Mouse (Mus musculus) right cerebral cortex, adult 2 months (tissue): ENCODE results near the gene Bicra.

ENCODE experiments used
- DNase-seq, 2 experiments: peaks; one replicate each; pipeline ENCODE4 v3.0.0; 2021 to 2022; ENCODE audit warnings: low spot score in 2 of 2

Gene Bicra

DNA sequence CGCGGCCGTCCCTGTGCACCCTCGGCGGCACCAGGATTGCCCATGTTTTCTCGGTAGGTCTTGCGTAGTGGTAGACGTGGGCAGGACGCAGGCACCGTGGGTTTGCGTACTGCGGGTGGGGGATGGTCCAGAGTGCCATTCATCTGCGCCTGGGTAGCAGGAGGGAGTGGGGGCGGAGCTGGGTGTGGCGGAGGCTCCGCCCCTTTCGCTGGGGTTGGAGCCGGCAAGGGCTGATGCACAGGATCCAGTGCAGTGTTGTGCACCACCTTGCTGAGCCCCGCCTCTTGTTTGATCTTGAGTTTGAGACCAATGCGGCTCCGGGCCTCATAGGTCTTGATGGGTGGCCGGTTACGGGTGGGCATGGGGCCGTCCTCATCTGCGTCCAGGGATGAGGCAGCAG is 75.5 kb downstream of the Bicra start:
- DNase-seq, result no peak

DNA sequence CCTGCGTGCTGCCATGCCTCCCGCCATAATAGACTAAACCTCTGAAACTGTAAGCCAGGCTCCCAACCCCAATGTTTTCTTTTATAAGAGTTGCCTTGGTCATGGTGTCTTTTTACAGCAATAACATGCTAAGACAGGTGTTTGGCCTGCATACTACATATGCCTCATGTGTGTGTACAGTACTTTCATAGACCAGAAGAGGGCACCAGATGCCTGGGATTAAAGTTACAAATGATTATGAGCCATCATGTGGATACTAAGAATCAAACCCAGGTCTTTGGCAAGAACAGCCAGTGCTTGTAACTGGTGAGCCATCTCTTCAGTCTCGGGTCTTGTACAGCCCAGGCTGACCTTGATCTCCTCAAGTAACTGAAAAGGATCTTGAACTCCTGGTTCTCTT is 78.0 kb downstream of the Bicra start:
- no peak for DNase-seq

DNA sequence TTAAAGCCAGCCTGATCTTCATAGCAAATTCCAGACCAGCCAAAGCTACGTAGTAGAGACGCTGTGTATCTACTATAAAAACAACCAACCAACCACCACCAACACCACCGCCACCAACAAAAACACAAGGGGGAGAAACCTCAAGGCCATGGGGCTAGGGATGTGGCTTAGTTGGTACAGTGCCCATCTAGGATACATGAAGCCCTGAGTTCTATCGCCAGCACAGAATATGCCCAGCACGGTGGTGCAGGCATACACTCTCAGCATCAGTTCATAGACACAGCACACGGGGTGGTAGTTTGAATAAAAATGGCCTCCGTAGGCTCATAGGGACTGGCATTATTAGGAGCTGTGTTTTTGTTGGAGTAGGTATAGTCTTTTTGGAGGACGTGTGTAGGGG is 79.4 kb downstream of the Bicra start:
- DNase-seq, result no peak

DNA sequence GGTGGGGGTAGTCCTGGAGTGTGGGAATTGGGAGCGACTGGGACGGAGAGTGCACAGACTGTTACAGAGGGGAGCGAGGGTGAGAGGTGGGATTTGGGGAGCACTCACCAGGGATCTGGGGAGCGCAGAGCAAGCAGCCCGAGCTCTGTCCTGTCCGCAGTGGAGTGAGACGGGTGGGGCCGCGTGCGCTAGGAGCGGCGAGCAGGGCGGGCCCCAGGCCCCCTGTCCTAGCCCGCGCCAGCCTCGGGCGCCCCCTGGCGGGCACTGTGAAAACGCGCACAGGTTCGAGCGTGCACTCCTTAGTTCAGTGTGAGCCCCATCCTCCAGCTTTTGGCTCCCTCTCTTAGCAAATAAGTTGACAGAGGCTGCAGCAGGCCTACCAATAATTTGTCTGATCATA is 80.4 kb downstream of the Bicra start, which contains the start of gene Ehd2:
TSS of gene Ehd2 (minus strand) at position 256 of the 400 bp plus-strand sequence.
- peak in 1 of 2 experiments; percentile 46 for DNase-seq

DNA sequence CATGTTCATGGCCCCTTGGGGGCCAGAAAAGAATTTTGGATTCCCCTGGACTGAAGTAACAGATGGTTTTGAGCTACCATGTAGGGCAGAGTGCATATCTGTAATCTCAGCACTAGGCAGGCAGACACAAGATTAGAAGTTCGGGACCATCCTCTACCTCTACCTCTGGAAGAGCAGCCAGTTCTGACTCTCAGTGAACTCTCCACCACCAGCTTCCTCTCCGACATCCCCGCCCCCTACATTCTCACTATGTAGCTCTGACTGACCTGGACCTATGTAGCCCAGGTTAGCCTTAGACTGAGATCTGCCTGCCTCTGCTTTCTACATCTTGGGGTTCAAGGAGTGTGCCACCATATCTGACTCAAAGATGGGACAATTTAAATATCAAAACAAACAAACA is 81.2 kb downstream of the Bicra start:
- DNase-seq, result no peak

DNA sequence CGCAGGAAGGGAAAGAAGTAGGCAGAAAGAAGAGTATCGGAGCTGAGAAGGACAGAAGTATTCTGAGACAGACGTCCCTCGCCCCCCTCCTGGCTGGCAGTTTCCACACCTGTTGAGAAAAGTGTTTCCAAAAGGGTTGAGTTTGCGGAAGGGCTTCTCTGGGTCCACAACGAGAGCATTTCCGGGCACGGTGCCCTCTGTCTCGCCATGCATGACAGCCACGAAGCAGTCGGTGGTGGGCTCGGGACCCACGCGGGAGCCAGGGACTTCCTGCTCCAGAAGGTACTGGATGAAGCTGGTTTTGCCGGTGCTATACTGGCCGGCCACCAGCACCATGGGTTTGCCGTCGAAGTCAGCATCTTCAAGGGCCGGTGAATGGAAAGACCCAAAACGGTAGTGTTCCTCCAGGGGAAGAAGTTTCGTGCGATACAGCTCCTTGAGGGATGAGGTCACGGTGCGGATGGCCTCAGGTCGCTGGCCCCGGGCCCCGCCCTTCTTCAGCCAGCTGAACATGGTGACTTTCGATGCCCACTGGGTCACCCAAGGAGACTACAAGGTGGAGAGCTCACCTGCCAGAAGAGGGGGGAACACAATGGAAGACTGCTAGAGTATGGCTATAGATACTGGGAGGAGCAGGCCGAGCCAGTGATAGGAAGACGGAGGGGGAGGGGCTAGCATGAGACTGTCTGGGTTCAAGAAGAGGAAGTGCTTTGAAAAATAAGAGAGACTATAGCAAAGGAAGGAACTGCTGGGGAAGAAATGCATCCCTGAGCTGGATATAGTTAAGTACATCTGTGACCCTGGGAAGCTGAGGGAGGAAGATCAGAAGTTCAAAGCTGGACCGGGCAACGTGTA is 83.7 kb downstream of the Bicra start:
- no peak for DNase-seq

DNA sequence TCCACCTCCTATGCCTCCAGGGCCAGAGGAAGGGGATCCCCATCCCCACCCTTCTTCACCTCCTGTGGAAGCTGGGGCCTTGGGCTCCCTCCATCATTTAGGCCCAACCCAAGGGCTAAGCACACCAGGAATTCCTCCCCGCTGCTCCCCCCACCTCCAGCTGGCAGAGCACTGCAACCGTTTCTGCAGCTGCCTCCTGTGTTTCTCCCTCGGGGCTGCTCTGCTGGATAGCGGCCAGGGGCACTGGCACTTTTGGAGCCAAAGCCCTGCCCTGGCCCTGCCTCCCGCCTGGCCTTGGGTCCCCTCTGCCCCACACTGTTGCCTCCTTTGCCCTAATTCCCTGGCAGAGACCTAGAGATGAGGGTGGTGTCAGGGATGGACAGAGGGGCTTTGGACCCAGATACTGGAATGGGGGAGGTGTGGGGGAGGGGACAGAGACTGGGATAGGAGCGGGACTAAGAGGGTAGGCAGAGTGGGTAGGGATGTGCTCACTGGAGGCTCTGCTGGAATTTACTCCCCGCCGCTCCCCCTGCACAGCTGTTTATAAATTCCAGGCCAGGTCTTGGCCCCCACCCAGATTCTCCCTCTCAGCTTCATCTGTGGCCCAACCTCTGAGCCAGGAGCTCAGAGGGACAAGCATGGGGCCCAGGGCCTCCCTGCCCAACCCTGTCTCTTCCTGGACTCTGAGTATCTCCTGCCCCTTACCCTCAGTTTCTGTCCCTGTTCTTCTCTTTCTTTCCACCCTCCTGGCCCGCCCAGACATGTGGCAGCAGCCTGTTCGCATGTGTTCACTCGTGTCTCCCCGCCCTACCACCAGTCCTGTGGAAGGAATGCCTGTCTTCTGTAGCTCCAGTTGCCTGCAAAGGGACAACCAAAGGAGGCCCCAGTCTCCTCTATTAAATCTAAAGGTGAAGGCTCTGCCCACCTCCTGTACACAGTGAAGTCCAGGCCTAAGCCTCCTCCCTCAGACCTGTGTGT is 85.1 kb downstream of the Bicra start:
- DNase-seq, result peak; percentile 24 to 36

DNA sequence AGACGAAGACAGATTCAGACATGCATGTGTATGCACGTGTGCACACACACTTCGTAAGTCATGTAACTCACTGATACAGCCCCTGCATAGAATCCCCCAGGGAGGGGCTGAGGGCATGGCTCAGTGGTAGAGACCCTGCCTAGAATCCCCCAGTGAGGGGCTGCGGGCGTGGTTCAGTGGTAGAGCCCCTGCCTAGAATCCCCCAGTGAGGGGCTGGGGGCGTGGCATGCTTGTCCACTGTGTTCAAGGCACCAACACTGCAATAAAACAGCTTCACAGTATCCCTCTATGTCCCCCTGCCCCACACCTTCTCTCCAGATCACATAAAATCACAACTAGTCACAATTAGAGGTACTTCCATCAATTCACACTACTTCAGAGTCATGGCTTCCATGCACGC is 85.9 kb downstream of the Bicra start:
- DNase-seq, result no peak

DNA sequence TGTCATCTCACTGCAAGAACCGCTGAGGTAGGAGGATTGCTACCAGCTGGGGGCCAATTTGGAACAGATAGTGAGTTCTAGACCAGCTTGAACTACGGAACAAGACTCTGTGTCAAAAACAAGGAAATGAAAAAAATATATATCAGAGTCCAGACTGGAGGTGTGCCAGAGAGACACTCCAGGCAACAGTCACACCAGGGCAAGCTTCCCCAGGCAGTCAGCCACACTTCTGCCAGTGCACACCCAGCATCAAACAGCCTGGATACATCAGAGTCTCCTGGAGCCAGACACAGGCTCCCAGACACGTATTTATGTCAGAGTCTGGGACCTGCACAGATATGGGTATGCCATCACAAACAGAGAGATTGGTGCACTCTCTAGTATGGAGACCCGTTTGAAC is 86.5 kb downstream of the Bicra start:
- DNase-seq, result no peak

DNA sequence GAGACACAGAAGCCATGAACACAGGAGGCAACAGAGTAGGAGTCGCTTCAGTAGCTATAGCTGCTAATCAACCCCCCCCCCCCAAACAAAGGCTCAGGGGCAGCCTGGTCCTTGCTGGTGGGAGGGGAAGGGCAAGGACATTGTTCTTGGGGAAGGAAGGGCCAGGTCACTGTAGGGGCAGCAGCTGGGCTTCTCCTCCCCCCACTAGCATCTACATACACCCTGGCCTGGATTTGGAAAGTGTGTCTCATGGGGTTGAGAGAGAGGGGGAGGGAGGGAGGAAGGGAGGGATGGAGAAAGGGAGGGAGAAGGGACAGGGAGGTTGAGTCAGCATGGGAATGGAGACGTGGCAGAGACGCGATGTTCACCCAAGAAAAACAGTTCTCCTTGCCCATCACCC is 87.0 kb downstream of the Bicra start:
- DNase-seq, result no peak

DNA sequence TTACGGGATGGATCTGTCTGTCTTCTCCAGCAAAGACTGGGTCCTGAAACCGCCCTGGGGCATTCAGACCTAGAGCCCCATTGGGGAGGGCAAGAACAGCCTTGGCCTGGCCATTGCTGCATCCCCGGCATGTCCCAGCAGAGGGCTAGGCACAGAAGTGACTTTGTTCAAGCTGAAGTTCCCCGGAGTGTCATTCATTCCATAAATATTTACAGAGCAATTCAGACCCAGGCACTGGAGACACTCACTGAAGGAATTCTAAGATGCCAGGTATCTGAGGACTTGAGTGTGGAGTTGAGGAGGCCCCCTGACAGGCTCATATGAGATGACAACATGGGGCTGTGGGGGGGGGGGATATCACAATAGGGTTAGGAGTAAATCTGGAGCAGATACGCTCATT is 91.6 kb downstream of the Bicra start:
- DNase-seq, result no peak

DNA sequence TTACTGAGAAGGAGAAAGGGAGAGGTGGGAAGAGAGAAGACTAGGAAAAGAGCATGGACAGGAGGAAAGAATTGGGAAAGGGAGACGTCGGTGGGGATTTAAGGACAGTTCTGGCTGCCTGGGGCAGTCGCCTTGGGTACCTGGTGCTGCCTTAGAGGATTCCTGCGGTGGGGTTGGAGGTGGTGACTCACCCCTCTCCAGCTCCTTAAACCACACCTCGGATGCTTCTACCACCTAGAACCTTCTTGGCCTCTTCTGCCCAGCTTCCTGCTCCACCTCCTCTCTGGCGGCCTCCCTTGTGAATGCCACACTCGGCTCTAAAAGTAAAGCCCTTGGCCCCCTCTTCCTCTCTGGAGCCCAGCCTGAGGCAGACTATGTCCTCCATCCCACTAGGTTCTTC is 92.2 kb downstream of the Bicra start:
- no peak for DNase-seq

DNA sequence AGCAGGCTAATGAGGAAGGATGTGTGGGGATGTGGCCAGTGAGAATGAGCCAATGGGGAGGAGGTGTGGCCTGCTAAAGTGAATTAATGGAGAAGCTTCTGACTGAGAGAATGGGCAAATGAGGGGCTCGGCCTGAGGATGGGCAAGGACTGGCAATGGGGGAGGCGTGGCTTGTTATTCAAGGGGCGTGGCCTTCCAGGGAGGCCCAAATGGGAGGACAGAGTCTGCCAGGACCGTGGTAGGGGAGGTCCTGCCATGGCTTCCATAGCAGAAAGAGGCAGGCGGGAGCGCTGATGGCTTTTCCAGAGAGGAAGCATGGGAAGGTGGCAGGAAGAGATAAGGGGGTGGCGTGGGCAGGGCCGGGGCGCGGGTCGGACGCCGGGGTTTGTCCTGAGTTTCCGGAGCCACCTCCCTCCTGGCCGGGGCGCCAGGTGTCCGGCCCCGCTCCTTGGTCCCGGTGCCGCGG is 92.7 kb downstream of the Bicra start:
- no peak for DNase-seq

DNA sequence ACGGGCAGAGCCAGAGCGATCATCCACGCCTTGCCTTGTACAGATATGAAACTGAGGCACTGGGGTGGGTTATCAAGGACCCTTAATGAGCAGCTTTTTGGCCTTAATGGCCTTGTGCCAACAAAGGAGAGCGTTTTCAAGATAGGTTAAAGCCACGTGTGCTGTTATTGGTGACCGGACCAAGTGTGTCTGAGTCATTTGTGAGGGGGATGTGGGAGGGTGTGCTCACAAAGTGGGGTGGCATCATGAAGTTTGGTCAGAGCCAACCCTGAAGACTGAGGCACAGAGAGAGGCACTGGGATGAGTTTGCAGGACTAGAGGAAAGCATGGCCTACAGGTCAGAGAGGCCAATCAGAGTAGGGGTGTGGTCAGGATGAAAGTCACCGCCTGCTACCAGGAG is 93.3 kb downstream of the Bicra start:
- DNase-seq, result no peak

DNA sequence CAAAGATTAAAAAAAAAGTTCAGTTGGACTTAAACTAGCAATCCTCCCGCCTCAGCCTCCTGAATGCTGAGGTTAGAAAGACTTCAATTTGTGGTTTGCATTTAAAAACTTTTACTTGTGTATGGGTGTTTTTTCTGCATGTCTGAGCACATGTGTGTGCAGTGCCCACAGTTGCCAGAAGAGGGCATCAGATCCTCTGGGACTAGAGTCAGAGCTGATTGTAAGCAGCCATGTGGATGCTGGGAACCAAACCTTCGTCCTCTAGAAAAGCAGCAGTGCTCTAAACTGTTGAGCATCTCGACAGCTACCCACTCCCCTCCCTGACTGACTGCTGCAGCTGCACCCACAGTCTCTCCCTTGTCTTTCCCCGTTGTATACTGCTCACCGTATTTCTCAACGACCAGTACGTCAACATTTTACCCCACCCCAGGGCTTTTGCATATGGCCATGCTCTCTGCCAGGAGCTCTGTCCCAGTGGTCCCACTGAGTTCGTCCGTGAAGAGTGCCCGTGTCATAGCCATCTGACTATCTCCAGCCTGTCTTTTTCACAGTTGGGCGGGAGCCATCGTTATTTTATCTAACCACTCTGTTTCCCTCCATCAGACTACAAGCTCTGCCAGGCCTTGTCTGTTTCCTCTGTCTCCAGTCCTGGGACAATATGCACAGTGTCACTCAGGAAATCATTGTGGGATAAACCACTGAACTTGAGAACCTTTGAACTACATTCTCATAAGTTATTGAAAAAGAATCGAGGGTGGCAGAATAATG is 94.2 kb downstream of the Bicra start:
- DNase-seq, result no peak

DNA sequence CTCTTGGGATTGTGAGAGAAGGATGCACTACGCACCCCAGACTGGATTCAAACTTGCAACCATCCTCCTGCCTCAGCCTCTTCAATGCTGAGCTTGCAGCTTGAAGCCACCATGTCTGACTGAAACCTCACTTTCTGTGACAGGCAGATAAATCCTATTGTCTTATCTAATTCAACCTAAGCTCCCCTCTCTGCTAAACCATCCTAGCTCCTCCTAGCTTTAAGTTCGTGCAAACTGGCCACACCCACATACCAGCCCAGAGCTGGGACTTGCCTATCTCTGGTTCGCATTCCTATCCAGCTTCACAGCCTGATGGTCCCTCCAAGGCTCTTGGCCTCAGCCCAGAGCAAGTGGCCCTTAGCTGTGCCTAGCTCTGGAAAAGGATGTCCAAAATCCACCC is 95.3 kb downstream of the Bicra start:
- no peak for DNase-seq

DNA sequence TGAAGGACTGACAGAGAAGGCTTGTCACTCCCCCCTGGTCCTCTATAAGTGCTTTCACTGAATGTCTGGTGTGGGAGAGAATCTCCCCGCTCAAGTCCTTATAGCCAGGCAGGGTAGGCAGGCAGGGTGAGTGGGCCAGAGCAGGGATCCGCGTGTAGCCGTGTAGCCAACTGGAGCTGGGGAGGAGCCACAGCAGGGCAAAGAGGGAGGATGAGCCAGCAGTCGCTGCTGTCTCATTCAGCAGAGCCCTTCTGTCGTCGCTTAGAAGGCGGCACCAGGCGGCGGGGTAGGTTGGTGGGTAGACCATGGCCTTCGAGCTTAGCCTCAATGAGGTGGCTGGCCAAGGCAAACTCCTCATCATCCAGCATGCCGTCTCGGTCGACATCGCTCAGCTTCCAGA is 97.7 kb downstream of the Bicra start:
- no peak for DNase-seq

DNA sequence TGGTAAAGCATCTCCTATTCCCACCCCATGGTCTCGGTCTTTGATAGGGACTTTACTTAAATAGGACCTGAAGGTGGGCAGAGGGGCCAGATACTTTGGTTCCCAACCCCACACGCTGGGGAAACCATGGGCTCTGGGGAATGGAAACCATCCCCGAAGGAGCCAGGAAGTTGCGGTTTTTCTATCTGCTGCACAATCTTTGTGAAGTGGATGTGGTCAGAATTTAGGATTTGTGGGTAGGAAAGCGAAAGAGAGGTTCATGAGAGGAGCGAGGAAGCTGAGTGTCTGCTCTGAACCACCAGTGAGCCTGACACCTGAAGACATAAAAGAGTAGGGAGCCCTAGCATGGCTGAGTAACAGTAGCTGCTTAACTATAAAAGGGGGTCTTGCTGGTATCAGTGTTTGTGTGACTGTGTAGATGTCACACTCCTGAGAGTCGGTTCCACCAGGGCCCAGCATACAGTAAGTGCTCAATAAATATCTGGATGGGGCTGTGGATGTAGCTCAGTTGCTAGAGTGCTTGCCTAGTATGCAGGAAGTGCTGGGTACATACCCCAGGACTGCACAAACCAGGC is 98.4 kb downstream of the Bicra start:
- no peak for DNase-seq

DNA sequence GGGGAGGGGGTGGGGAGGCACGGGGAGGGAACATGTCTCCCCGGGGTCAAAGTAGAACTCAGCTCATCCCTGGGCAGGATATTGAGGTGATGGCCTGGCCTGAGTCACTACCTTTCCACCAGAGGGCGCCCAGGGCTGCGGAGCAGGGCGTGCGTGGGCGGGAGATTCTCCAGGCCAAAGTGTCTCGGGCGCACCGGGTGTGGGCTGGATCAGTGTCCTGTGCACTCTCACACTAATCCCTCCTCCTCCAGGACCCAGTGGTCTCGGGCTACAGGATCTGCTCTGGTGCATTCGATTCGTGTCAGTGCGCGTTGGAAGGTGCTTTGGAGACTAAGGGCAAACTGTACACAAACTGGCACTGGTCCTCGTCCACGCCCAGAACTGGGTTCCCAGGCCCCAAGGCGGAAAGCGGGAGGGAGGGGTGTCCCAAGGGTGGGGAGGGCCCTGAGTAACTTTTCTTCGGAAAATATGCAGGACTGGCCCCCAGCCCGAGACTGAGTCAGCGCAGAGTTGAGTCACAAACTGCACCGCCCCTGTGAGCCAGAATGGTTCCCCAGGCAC is 99.3 kb downstream of the Bicra start:
- DNase-seq, result peak; percentile 64 to 66

DNA sequence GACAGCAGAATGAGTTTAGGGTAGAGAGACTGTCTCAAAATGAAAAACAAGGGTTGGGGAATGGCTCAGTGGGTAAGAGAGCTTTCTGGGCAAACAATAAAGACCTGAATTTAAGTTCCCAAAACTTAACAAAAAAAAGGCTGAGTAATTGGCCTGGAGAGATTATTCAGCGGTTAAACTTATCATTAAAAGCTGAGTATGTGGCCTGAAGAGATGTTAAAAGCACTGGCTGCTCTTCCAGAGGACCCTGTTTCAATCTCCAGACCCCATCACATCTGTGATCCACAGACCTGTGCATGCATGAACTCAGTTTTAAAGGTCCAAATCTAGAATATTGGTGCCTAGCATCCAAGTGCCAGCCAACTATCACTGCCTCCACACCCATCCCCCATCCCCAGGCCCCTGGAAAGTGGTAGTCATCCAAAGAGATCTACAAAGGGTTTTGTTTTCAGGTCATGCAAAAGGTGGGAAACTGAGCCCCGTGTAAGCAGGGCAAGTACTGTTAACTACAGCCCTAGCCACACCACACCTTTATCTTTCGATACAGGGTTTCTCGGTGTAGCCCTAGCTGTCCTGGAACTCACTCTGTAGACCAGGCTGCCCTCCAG is 100.0 kb downstream of the Bicra start:
- no peak for DNase-seq
